Mouse (Mus musculus): Measurements from ENCODE around the gene Krtap19-9b.

The Krtap19-9b gene
- long read RNA-seq, experiment 1 = 0 reads
- long read RNA-seq, experiment 2 = 0 reads

DNA sequence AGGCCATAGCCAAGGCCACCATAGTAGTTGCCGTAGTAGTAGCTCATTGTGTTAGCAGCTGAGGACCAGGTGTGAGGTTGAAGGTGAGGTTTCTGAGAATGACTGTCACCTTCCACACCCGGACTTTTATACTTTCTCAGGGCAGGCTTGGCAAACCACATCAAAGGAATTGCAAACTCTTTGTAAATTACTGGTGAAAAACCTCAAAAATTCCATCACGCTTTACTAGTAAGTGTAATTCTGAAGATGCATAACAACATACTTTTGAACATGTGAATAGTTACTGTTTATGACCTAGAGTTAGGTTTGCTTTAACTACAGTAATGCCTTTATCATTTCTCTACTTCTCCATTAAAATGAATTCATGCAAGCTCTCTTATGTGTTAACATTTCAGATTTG, at the start of gene Krtap19-9b:
TSS of gene Krtap19-9b (minus strand) at position 101 of the 400 bp plus-strand sequence.
- intact Hi-C loops (cut with DNase I) = no loop called here

DNA sequence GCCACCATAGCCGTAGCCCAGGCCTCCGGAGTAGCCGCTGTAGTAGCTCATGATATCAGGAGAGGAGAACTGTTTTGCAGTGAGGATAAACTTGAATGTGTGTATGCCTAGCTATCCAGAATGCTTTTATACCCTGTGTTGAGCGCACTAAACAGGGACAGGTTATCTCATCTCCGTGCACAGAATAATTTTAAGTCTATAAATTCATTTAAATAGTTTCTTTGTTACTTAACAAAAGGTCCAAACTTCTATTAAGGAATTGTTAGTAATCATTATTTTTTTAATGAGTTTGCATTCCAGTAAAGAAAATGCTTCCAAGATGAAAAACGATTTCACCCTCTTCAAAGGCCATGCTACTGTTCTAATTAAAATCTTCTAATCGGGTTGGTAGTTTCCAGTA, 30.7 kb upstream of the Krtap19-9b start, which contains the start of gene Krtap16-3:
TSS of gene Krtap16-3 (minus strand) at position 101 of the 400 bp plus-strand sequence.
- intact Hi-C loops (cut with DNase I) = no loop called here

GRCm38 (mm10) chr16:88941106-88941505, 9.0 kb upstream of the Krtap19-9b start:
- intact Hi-C loops (cut with DNase I) = no loop called here

DNA sequence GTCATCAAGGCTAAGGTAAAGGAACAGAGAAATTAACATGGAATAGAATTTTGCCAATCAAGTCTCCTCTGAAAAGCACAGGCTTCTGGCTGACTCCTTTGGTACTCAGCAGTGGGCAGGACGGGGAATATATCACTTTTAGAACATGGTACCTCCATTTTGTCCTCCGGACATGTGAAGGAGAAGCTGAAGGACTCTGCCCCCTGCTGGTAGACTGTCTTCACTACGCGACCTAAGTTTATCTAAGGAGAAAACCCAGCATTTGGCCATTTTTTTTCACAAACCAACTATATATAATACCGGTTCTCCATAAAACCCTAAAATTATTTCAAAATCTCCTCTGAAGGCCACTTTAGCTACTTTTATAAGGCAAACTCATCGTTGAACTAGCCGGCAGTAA, 6.2 kb upstream of the Krtap19-9b start:
- intact Hi-C loops (cut with DNase I) = no loop called here

- intact Hi-C loops (cut with DNase I) = no loop called here
Measured at GRCm38 (mm10) chr16:88896357-88896756, 35.7 kb downstream of the Krtap19-9b start, which contains the start of gene Krtap19-5. Krtap19-5 (minus strand) TSS chr16:88896457.

DNA sequence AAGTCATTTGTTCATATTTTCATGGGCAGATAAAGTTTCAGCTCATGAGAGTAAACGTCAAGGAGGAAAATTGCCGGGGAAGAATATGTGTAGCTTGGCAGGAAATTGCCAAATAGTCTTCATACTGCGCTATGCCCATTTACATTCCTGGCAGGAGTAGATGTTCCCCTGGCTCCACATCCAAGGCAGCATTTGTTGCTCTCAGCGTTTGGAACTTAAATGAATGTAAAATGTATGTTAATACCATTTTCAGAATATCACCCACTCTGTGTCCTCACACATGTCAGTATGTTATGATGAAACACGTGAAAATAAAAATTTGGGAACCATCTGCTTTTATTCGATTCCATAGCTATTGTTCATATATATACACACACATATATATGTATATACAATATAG, 45.2 kb downstream of the Krtap19-9b start:
- intact Hi-C loops (cut with DNase I) = no loop called here

DNA sequence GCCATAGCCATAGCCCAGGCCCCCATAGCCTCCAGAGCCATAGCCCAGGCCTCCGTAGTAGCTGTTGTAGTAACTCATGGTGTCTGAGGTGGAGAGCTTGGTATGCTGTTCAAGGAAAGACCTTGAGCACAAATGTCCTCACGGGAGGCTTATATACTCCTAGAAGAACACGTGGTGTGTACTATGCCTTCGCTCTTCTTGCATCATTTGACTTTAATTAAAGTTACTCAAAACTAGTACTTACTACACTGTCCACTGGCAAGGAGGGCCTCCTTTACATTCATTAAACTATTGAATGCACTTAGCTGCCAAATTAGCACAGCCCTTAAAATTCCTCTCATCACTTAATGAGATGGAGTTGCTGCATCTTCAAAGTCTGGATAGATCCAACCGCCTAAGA, 47.1 kb downstream of the Krtap19-9b start, which contains the start of gene Krtap19-4:
TSS of gene Krtap19-4 (minus strand) at position 101 of the 400 bp plus-strand sequence.
- intact Hi-C loops (cut with DNase I) = no loop called here

Data from adrenal gland (tissue).